Mouse (Mus musculus) hindbrain, embryonic 15.5 days (tissue): Measurements from ENCODE around the gene Ppard. TPM values are rescaled to one million over a fixed set of nuclear protein-coding genes. Genes with fewer than 3 reads are reported as not detected.

ENCODE experiments used
- ATAC-seq: fragments of 200-750 bp; cut with Nextera tagmentation; 2 replicates; pipeline ENCODE4 v1.8.0; 2017; ENCODE audit warnings: low read depth, moderate number of reproducible peaks, moderate TSS enrichment; ENCODE audit not compliant: low FRiP score
- H3K27ac ChIP-seq: fragments of 300-500 bp; sonication (generic); replicated peaks from 2 replicates; pipeline ENCODE4 v1.5.1; 2015; ENCODE audit warnings: mild to moderate bottlenecking, inconsistent platforms
- H3K27me3 ChIP-seq: fragments of 300-500 bp; sonication (generic); 2 replicates; pipeline ENCODE4 v1.6.1; 2015; ENCODE audit warnings: control low read depth, inconsistent platforms
- H3K36me3 ChIP-seq: fragments of 300-500 bp; sonication (generic); 2 replicates; pipeline ENCODE4 v1.6.1; 2015; ENCODE audit warnings: control low read depth, inconsistent platforms
- H3K4me1 ChIP-seq: fragments of 300-500 bp; sonication (generic); replicated peaks from 2 replicates; pipeline ENCODE4 v1.6.1; 2015; ENCODE audit warnings: control low read depth, inconsistent platforms
- H3K4me2 ChIP-seq: fragments of 300-500 bp; sonication (generic); 2 replicates; pipeline ENCODE4 v1.6.1; 2015; ENCODE audit warnings: moderate library complexity, mild to moderate bottlenecking, inconsistent platforms
- H3K4me3 ChIP-seq: fragments of 300-500 bp; sonication (generic); 2 replicates; pipeline ENCODE4 v1.5.1; 2015; ENCODE audit warnings: mild to moderate bottlenecking, inconsistent platforms
- H3K9ac ChIP-seq: fragments of 300-500 bp; sonication (generic); 2 replicates; pipeline ENCODE4 v1.6.1; 2015; ENCODE audit warnings: inconsistent platforms
- H3K9me3 ChIP-seq: fragments of 300-500 bp; sonication (generic); 2 replicates; pipeline ENCODE4 v1.6.1; 2016; ENCODE audit warnings: control low read depth, inconsistent platforms
- WGBS: fragments of 180-500 bp; shearing (Covaris S2); methylation state at CpG from one replicate; pipeline ENCODE4 v1.1.7; 2015; 5-methylcytosine and 5-hydroxymethylcytosine counted together
- polyA plus RNA-seq: library from polyadenylated mRNA; unstranded; fragments of >200 nt; fragmentation: Nextera tagmentation; extraction: Ambion mirVana; gene quantifications from 2 replicates; pipeline ENCODE4 v1.2.1, GENCODE M21; 2015

The Ppard gene
- polyA plus RNA-seq, 1 experiment from 2014 or later, result 2.2 TPM

GRCm38 (mm10) chr17:28294449-28295333, 62.2 kb downstream of the Ppard start:
- no peak for ATAC-seq
- H3K4me2 ChIP-seq, result no peak overlapping the region
- H3K4me1 ChIP-seq, result peaks cover 8% of the 10 kb centered on the region; the same call in 1 of the 2 replicates
- H3K36me3 ChIP-seq, result no peaks in the 10 kb centered on the region
- WGBS, result 55% methylated on average over 17 of the region's 17 CpGs
- no peaks in the 10 kb centered on the region for H3K9me3 ChIP-seq
- no peak overlapping the region; the same call in 1 of the 2 replicates for H3K27ac ChIP-seq
- H3K27me3 ChIP-seq, result no peaks in the 10 kb centered on the region
- no peak overlapping the region for H3K4me3 ChIP-seq
- H3K9ac ChIP-seq, result 0 out of 2 replicates have a peak overlapping the region, but pooled peaks have one; percentile 14

GRCm38 (mm10) chr17:28298888-28299287, 66.4 kb downstream of the Ppard start:
- Histone ChIP-seq H3K27me3 (no peaks in the 10 kb centered on the region), H3K27ac (no peak overlapping the region), H3K4me3 (no peak overlapping the region), H3K9ac (no peak overlapping the region), H3K4me1 (peaks cover 8% of the 10 kb centered on the region; the same call in 1 of the 2 replicates), H3K4me2 (no peak overlapping the region), H3K36me3 (no peaks in the 10 kb centered on the region), H3K9me3 (no peaks in the 10 kb centered on the region)
- no peak for ATAC-seq
- 96% methylated on average over 17 of the region's 17 CpGs for WGBS

- Histone ChIP-seq H3K4me3 (no peak overlapping the region), H3K4me2 (no peak overlapping the region), H3K9ac (no peak overlapping the region), H3K4me1 (peaks cover 5% of the 10 kb centered on the region; the same call in 1 of the 2 replicates), H3K36me3 (no peaks in the 10 kb centered on the region), H3K9me3 (no peaks in the 10 kb centered on the region), H3K27me3 (no peaks in the 10 kb centered on the region), H3K27ac (no peak overlapping the region)
- no peak for ATAC-seq
- 45% methylated on average over 8 of the region's 11 CpGs for WGBS
Observed at GRCm38 (mm10) chr17:28299669-28300320, 67.3 kb downstream of the Ppard start.

- ATAC-seq, result peak; percentile 25; the same call in 1 of the 2 replicates
- H3K27ac ChIP-seq, result no peak overlapping the region
- WGBS, result 18% methylated on average over 9 of the region's 9 CpGs
Observed at GRCm38 (mm10) chr17:28300323-28300722, 67.8 kb downstream of the Ppard start.

GRCm38 (mm10) chr17:28300850-28301249, 68.3 kb downstream of the Ppard start:
- Histone ChIP-seq H3K9me3 (no peaks in the 10 kb centered on the region), H3K27ac (no peak overlapping the region), H3K9ac (no peak overlapping the region), H3K4me3 (no peak overlapping the region), H3K4me2 (no peak overlapping the region), H3K27me3 (no peaks in the 10 kb centered on the region), H3K36me3 (no peaks in the 10 kb centered on the region), H3K4me1 (0 out of 2 replicates have a peak, but pooled peaks cover 3% of the 10 kb centered on the region)
- WGBS, result 56% methylated on average over 3 of the region's 3 CpGs
- no peak for ATAC-seq

More at GRCm38 (mm10) chr17:28300323-28300722, 67.8 kb downstream of the Ppard start:
- Histone ChIP-seq H3K36me3 (no peaks in the 10 kb centered on the region), H3K4me3 (no peak overlapping the region), H3K4me1 (0 out of 2 replicates have a peak, but pooled peaks cover 3% of the 10 kb centered on the region), H3K9ac (no peak overlapping the region), H3K4me2 (no peak overlapping the region), H3K9me3 (no peaks in the 10 kb centered on the region), H3K27me3 (no peaks in the 10 kb centered on the region)

- Histone ChIP-seq H3K4me1 (0 out of 2 replicates have a peak, but pooled peaks cover 5% of the 10 kb centered on the region), H3K4me3 (no peak overlapping the region), H3K27ac (no peak overlapping the region), H3K36me3 (no peaks in the 10 kb centered on the region), H3K27me3 (no peaks in the 10 kb centered on the region), H3K4me2 (no peak overlapping the region), H3K9me3 (no peaks in the 10 kb centered on the region), H3K9ac (no peak overlapping the region)
- no peak for ATAC-seq
- WGBS, result 52% methylated on average over 10 of the region's 10 CpGs
Observed at GRCm38 (mm10) chr17:28305172-28305571, 72.7 kb downstream of the Ppard start.

- Histone ChIP-seq H3K9me3 (no peaks in the 10 kb centered on the region), H3K36me3 (no peaks in the 10 kb centered on the region), H3K27ac (no peak overlapping the region), H3K4me3 (no peak overlapping the region), H3K9ac (no peak overlapping the region), H3K4me1 (peaks cover 9% of the 10 kb centered on the region), H3K4me2 (no peak overlapping the region), H3K27me3 (no peaks in the 10 kb centered on the region)
- 18% methylated on average over 18 of the region's 18 CpGs for WGBS
- ATAC-seq, result no peak
Observed at GRCm38 (mm10) chr17:28308297-28309195, 76.0 kb downstream of the Ppard start.

GRCm38 (mm10) chr17:28310831-28311230, 78.3 kb downstream of the Ppard start:
- Histone ChIP-seq H3K9ac (no peak overlapping the region), H3K4me1 (peaks cover 24% of the 10 kb centered on the region), H3K27me3 (no peaks in the 10 kb centered on the region), H3K4me2 (no peak overlapping the region), H3K36me3 (no peaks in the 10 kb centered on the region), H3K9me3 (no peaks in the 10 kb centered on the region), H3K27ac (no peak overlapping the region), H3K4me3 (no peak overlapping the region)
- WGBS, result 78% methylated on average over 3 of the region's 3 CpGs
- ATAC-seq, result no peak

- Histone ChIP-seq H3K9me3 (no peaks in the 10 kb centered on the region), H3K9ac (no peak overlapping the region), H3K36me3 (0 out of 2 replicates have a peak, but pooled peaks cover 2% of the 10 kb centered on the region), H3K27me3 (no peaks in the 10 kb centered on the region), H3K4me3 (no peak overlapping the region), H3K4me1 (peaks cover 30% of the 10 kb centered on the region), H3K4me2 (no peak overlapping the region), H3K27ac (no peak overlapping the region)
- no peak for ATAC-seq
- 77% methylated on average over 5 of the region's 5 CpGs for WGBS
Observed at GRCm38 (mm10) chr17:28311366-28312132, 79.0 kb downstream of the Ppard start.

GRCm38 (mm10) chr17:28312232-28313211, 80.0 kb downstream of the Ppard start:
- H3K4me3 ChIP-seq, result peak overlapping the region; percentile 68
- no peak overlapping the region for H3K9ac ChIP-seq
- 26% methylated on average over 17 of the region's 17 CpGs for WGBS
- H3K36me3 ChIP-seq, result peaks cover 6% of the 10 kb centered on the region; the same call in 1 of the 2 replicates
- H3K27ac ChIP-seq, result peak overlapping the region; percentile 89
- no peaks in the 10 kb centered on the region for H3K9me3 ChIP-seq
- H3K27me3 ChIP-seq, result no peaks in the 10 kb centered on the region
- peaks cover 30% of the 10 kb centered on the region for H3K4me1 ChIP-seq
- H3K4me2 ChIP-seq, result peak overlapping the region; percentile 80
- ATAC-seq, result peak; percentile 17
